Mouse (Mus musculus) heart, embryonic 14.5 days (tissue): ENCODE measurements around the gene Plp2. TPM values are rescaled to one million over a fixed set of nuclear protein-coding genes. Genes with fewer than 3 reads are reported as not detected.
A peak's percentile ranks its signal among the peaks of the same experiment; 100 is the strongest.

Experiments
- ATAC-seq: fragments of 200-750 bp; cut with Nextera tagmentation; 2 replicates; pipeline ENCODE4 v1.8.0; 2017; ENCODE audit warnings: low read depth, moderate TSS enrichment; ENCODE audit not compliant: insufficient number of reproducible peaks, insufficient read depth, low FRiP score
- H3K27ac ChIP-seq, 2 experiments: fragments of 200-500 bp in 1 of 2; fragments of 300-500 bp in 1 of 2; sonication (generic) in 1 of 2; replicated peaks in 1 of 2; 2 replicates each; pipeline ENCODE4 v1.5.1; 2012 to 2014; ENCODE audit warnings: low read depth in 2 of 2, low read length in 2 of 2, control low read depth in 1 of 2, mild to moderate bottlenecking in 1 of 2, mixed read lengths in 1 of 2; ENCODE audit not compliant: control insufficient read depth in 1 of 2, insufficient read depth in 1 of 2
- H3K27me3 ChIP-seq: fragments of 300-500 bp; sonication (generic); 2 replicates; pipeline ENCODE4 v1.6.1; 2014; ENCODE audit warnings: mild to moderate bottlenecking, low read length, control low read depth; ENCODE audit not compliant: control insufficient read depth, insufficient read depth
- H3K36me3 ChIP-seq: fragments of 300-500 bp; sonication (generic); 2 replicates; pipeline ENCODE4 v1.6.1; 2014; ENCODE audit warnings: mild to moderate bottlenecking, control low read depth, low read length, mixed read lengths; ENCODE audit not compliant: control insufficient read depth, insufficient read depth
- H3K4me1 ChIP-seq, 2 experiments: fragments of 200-500 bp in 1 of 2; fragments of 300-500 bp in 1 of 2; sonication (generic) in 1 of 2; 2 replicates each; pipeline ENCODE4 v1.6.1; 2012 to 2014; ENCODE audit warnings: low read length in 2 of 2, control low read depth in 1 of 2, mixed read lengths in 1 of 2; ENCODE audit not compliant: control insufficient read depth in 2 of 2, insufficient read depth in 2 of 2
- H3K4me2 ChIP-seq: fragments of 300-500 bp; sonication (generic); 2 replicates; pipeline ENCODE4 v1.6.1; 2014; ENCODE audit warnings: mild to moderate bottlenecking, low read length
- H3K4me3 ChIP-seq, 2 experiments: fragments of 200-500 bp in 1 of 2; fragments of 300-500 bp in 1 of 2; sonication (generic) in 1 of 2; 2 replicates each; pipeline ENCODE4 v1.5.1; 2012 to 2014; ENCODE audit warnings: low read length in 2 of 2, mild to moderate bottlenecking in 2 of 2, control low read depth in 1 of 2, low read depth in 1 of 2, moderate library complexity in 1 of 2; ENCODE audit not compliant: control insufficient read depth in 1 of 2, insufficient read depth in 1 of 2
- H3K9ac ChIP-seq: fragments of 300-500 bp; sonication (generic); 2 replicates; pipeline ENCODE4 v1.6.1; 2014; ENCODE audit warnings: mild to moderate bottlenecking, low read length
- H3K9me3 ChIP-seq: fragments of 300-500 bp; sonication (generic); 2 replicates; pipeline ENCODE4 v1.6.1; 2016; ENCODE audit warnings: low read length, control low read depth; ENCODE audit not compliant: control insufficient read depth
- WGBS: fragments of 180-500 bp; shearing (Covaris S2); extraction: QIAGEN DNeasy Blood & Tissue Kit; methylation state at CpG from one replicate; pipeline ENCODE4 v1.1.7; 2014; 5-methylcytosine and 5-hydroxymethylcytosine counted together
- polyA plus RNA-seq: library from polyadenylated mRNA; unstranded; fragments of >200 nt; fragmentation: Nextera tagmentation; extraction: Ambion mirVana; gene quantifications from 2 replicates; pipeline ENCODE4 v1.2.1, GENCODE M21; 2014

Plp2 gene
- polyA plus RNA-seq, 1 experiment from 2014 or later, result 194 TPM

GRCm38 (mm10) chrX:7639536-7640325, 31.5 kb downstream of the Plp2 start:
- no peak overlapping the region for H3K27ac ChIP-seq
- no peaks in the 10 kb centered on the region for H3K9me3 ChIP-seq
- H3K9ac ChIP-seq, result no peak overlapping the region
- H3K36me3 ChIP-seq, result no peaks in the 10 kb centered on the region
- ATAC-seq, result no peak
- WGBS, result 33% methylated on average over 13 of the region's 13 CpGs
- H3K4me1 ChIP-seq, result no peaks in the 10 kb centered on the region
- H3K27me3 ChIP-seq, result no peaks in the 10 kb centered on the region; the same call in 1 of the 2 replicates
- no peak overlapping the region for H3K4me2 ChIP-seq
- no peak overlapping the region for H3K4me3 ChIP-seq

DNA sequence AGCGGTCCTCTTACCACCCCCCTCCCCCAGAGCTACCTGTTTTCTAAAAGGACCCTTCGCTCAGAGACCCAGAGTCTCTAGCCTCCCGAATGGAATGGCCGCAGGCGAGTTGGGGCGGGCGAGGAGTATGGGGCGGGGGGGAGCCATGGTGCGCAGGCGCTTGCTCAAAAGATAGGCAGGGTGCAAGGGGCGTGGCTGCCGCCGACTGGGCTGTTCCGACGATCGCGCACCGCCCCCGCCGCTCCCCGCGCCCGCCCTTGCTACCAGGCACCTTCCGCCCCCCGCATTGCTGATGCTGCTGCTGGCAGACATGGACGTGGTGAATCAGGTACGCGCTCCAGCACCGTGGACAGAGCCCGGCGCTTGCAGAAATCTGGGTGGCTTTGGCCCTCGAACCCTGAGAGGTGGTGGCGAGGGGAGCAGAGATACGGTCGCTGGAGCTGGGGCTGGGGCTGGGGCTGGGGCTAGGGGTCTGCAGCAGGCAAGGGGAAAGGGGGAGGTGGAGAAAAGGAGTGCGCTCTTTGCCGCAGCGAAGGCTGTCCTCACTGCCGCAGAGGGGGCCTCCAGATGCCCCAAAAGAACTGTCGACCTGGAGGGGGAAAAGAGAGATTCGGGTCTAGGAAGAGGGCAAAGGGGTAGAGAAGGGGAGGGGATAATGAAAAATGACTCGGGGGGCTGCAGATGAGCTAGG, 32.6 kb downstream of the Plp2 start, which contains the start of gene Syp:
Gene Syp (plus strand): TSS at position 71 of the 691 bp plus-strand sequence.
- no peaks in the 10 kb centered on the region for H3K36me3 ChIP-seq
- peak within 1 kb of the TSS; percentile 57 for H3K4me2 ChIP-seq
- ATAC-seq, result peak; percentile 51; the same call in 1 of the 2 replicates
- no peaks in the 10 kb centered on the region for H3K9me3 ChIP-seq
- no peaks in the 10 kb centered on the region for H3K4me1 ChIP-seq
- H3K27ac ChIP-seq, result no peak within 1 kb of the TSS
- peak within 1 kb of the TSS in 1 of 2 experiments; percentile 24; a peak in 3 of 4 replicates for H3K4me3 ChIP-seq
- WGBS, result 16% methylated on average over 39 of the region's 42 CpGs
- H3K27me3 ChIP-seq, result no peaks in the 10 kb centered on the region; the same call in 1 of the 2 replicates
- H3K9ac ChIP-seq, result no peak within 1 kb of the TSS

- no peak overlapping the region for H3K4me3 ChIP-seq
- ATAC-seq, result no peak
- no peaks in the 10 kb centered on the region; the same call in 1 of the 2 replicates for H3K27me3 ChIP-seq
- 51% methylated on average over 3 of the region's 3 CpGs for WGBS
- no peaks in the 10 kb centered on the region for H3K4me1 ChIP-seq
- H3K27ac ChIP-seq, result no peak overlapping the region
- H3K9ac ChIP-seq, result no peak overlapping the region
- no peak overlapping the region for H3K4me2 ChIP-seq
- H3K36me3 ChIP-seq, result no peaks in the 10 kb centered on the region
- no peaks in the 10 kb centered on the region for H3K9me3 ChIP-seq
These were observed 36.1 kb downstream of the Plp2 start for GRCm38 (mm10) chrX:7635101-7635500.

- WGBS, result 86% methylated on average over 6 of the region's 6 CpGs
- H3K27me3 ChIP-seq, result no peaks in the 10 kb centered on the region
- H3K4me3 ChIP-seq, result no peak overlapping the region
- ATAC-seq, result no peak
- H3K36me3 ChIP-seq, result no peaks in the 10 kb centered on the region
- no peak overlapping the region for H3K9ac ChIP-seq
- no peak overlapping the region for H3K27ac ChIP-seq
- no peaks in the 10 kb centered on the region for H3K9me3 ChIP-seq
- no peaks in the 10 kb centered on the region for H3K4me1 ChIP-seq
- no peak overlapping the region for H3K4me2 ChIP-seq
These were observed 38.6 kb downstream of the Plp2 start for GRCm38 (mm10) chrX:7632560-7632959.

Other genes with a start within 250 kb of the Plp2 start
- not detected in 2 replicates for gene Foxp3, start 97.7 kb downstream of the Plp2 start, polyA plus RNA-seq
- 1.2 TPM in 2 replicates for gene Ppp1r3f, start 97.1 kb downstream of the Plp2 start, polyA plus RNA-seq
- gene Ccdc22, start 65.9 kb downstream of the Plp2 start, polyA plus RNA-seq, result 16.1 and 17.4 TPM in 2 replicates
- gene Cacna1f, start 64.3 kb downstream of the Plp2 start, polyA plus RNA-seq, result not detected in 2 replicates
- gene Syp, start 32.9 kb downstream of the Plp2 start, polyA plus RNA-seq, result 0.24 and 2.0 TPM in 2 replicates
- gene Prickle3, start 14.1 kb downstream of the Plp2 start, polyA plus RNA-seq, result 6.2 and 7.8 TPM in 2 replicates
- 0.54 and 0.74 TPM in 2 replicates for gene Magix, start 9.9 kb upstream of the Plp2 start, polyA plus RNA-seq
- 33.5 TPM in 2 replicates for gene Gpkow, start 25.7 kb upstream of the Plp2 start, polyA plus RNA-seq
- gene Wdr45, start 42.9 kb upstream of the Plp2 start, polyA plus RNA-seq, result 18.5 and 24.0 TPM in 2 replicates
- not detected in 2 replicates for gene Gm45208, start 50.9 kb upstream of the Plp2 start, polyA plus RNA-seq
- 36.3 and 40.8 TPM in 2 replicates for gene Praf2, start 57.0 kb upstream of the Plp2 start, polyA plus RNA-seq
- gene Ccdc120, start 79.5 kb upstream of the Plp2 start, polyA plus RNA-seq, result 4.7 and 5.9 TPM in 2 replicates
- 13.1 and 14.5 TPM in 2 replicates for gene Tfe3, start 91.2 kb upstream of the Plp2 start, polyA plus RNA-seq
- gene Gripap1, start 118.4 kb upstream of the Plp2 start, polyA plus RNA-seq, result 25.0 and 26.6 TPM in 2 replicates
- gene Kcnd1, start 150.9 kb upstream of the Plp2 start, polyA plus RNA-seq, result 1.8 and 1.9 TPM in 2 replicates
- 16.2 and 19.9 TPM in 2 replicates for gene Otud5, start 170.0 kb upstream of the Plp2 start, polyA plus RNA-seq
- 3.8 and 4.9 TPM in 2 replicates for gene Pim2, start 206.9 kb upstream of the Plp2 start, polyA plus RNA-seq
- gene Slc35a2, start 212.6 kb upstream of the Plp2 start, polyA plus RNA-seq, result 15.2 and 18.3 TPM in 2 replicates
- 61.9 and 65.1 TPM in 2 replicates for gene Pqbp1, start 227.9 kb upstream of the Plp2 start, polyA plus RNA-seq
- gene Timm17b, start 228.0 kb upstream of the Plp2 start, polyA plus RNA-seq, result 132 and 159 TPM in 2 replicates
- gene Gm10491, start 236.4 kb upstream of the Plp2 start, polyA plus RNA-seq, result not detected in 2 replicates
- not detected in 2 replicates for gene Gm10490, start 238.2 kb upstream of the Plp2 start, polyA plus RNA-seq
- gene Pcsk1n, start 248.4 kb upstream of the Plp2 start, polyA plus RNA-seq, result 0.09 and 0.63 TPM in 2 replicates